Mouse (Mus musculus) intestine, postnatal 0 days (tissue): ENCODE measurements at regions not wholly inside any gene's neighbourhood (a gene's known extent, or its start where the extent isn't known, plus 50 kb on each side); places are given as distances from the start of the nearest gene placed in this dataset.
A peak's percentile ranks its signal among the peaks of the same experiment; 100 is the strongest.
"Not testable (repeated sequence)": the region's sequence is repeated elsewhere in the genome, so short reads cannot be mapped to it uniquely, and the experiment has no call there.

Experiments
- ATAC-seq: fragments of 200-750 bp; cut with Nextera tagmentation; 2 replicates; pipeline ENCODE4 v1.8.0; 2017; ENCODE audit warnings: mild to moderate bottlenecking, moderate TSS enrichment, moderate library complexity
- H3K27ac ChIP-seq: fragments of 300-500 bp; sonication (generic); 2 replicates; pipeline ENCODE4 v1.5.1; 2014; ENCODE audit warnings: mild to moderate bottlenecking, low read depth, low read length, moderate library complexity
- H3K27me3 ChIP-seq: fragments of 300-500 bp; sonication (generic); replicated peaks from 2 replicates; pipeline ENCODE4 v1.6.1; 2014; ENCODE audit warnings: low read length, mixed read lengths; ENCODE audit not compliant: control insufficient read depth, insufficient read depth
- H3K36me3 ChIP-seq: fragments of 300-500 bp; sonication (generic); 2 replicates; pipeline ENCODE4 v1.6.1; 2014; ENCODE audit warnings: mild to moderate bottlenecking, moderate library complexity; ENCODE audit not compliant: control insufficient read depth, insufficient read depth
- H3K4me1 ChIP-seq: fragments of 300-500 bp; sonication (generic); replicated peaks from 2 replicates; pipeline ENCODE4 v1.6.1; 2014; ENCODE audit warnings: antibody characterized with exemption, low read length, mixed read lengths; ENCODE audit not compliant: control insufficient read depth, insufficient read depth
- H3K4me2 ChIP-seq: fragments of 300-500 bp; sonication (generic); replicated peaks from 2 replicates; pipeline ENCODE4 v1.6.1; 2014; ENCODE audit warnings: low read depth, mild to moderate bottlenecking, moderate library complexity
- H3K4me3 ChIP-seq: fragments of 300-500 bp; sonication (generic); 2 replicates; pipeline ENCODE4 v1.5.1; 2014; ENCODE audit warnings: low read depth, low read length
- H3K9ac ChIP-seq: fragments of 300-500 bp; sonication (generic); 2 replicates; pipeline ENCODE4 v1.6.1; 2014; ENCODE audit warnings: mild to moderate bottlenecking, low read depth, low read length
- H3K9me3 ChIP-seq: fragments of 300-500 bp; sonication (generic); 2 replicates; pipeline ENCODE4 v1.6.1; 2016; ENCODE audit warnings: mixed run types; ENCODE audit not compliant: control insufficient read depth
- CTCF ChIP-seq: sonication (generic); IDR thresholded peaks from 2 replicates; pipeline ENCODE4 v1.5.1; 2016; ENCODE audit warnings: low read depth, mild to moderate bottlenecking, control low read depth, antibody characterized with exemption, moderate library complexity
- WGBS: fragments of 180-500 bp; shearing (Covaris S2); extraction: QIAGEN DNeasy Blood & Tissue Kit; methylation state at CpG from one replicate; pipeline ENCODE4 v1.1.7; 2014; 5-methylcytosine and 5-hydroxymethylcytosine counted together

GRCm38 (mm10) chr13:6855199-6856148, 206.9 kb upstream of the Pfkp start:
- Histone ChIP-seq H3K36me3 (no peaks in the 10 kb centered on the region), H3K27ac (no peak overlapping the region), H3K4me1 (no peaks in the 10 kb centered on the region), H3K27me3 (no peaks in the 10 kb centered on the region), H3K9me3 (no peaks in the 10 kb centered on the region), H3K4me3 (no peak overlapping the region), H3K9ac (no peak overlapping the region), H3K4me2 (no peak overlapping the region)
- TF ChIP-seq CTCF, result no peak
- 56% methylated on average over 10 of the region's 10 CpGs for WGBS
- no peak for ATAC-seq

- H3K27ac ChIP-seq, result no peak overlapping the region
- no peaks in the 10 kb centered on the region for H3K4me1 ChIP-seq
- no peak for ATAC-seq
- no peak overlapping the region for H3K9ac ChIP-seq
- H3K27me3 ChIP-seq, result no peaks in the 10 kb centered on the region
- H3K4me3 ChIP-seq, result no peak overlapping the region
- no peak for TF ChIP-seq CTCF
- no peaks in the 10 kb centered on the region for H3K36me3 ChIP-seq
- no peaks in the 10 kb centered on the region for H3K9me3 ChIP-seq
- 81% methylated on average over 5 of the region's 5 CpGs for WGBS
- no peak overlapping the region for H3K4me2 ChIP-seq
These were observed 188.9 kb upstream of the Pfkp start for GRCm38 (mm10) chr13:6837446-6837845.

DNA sequence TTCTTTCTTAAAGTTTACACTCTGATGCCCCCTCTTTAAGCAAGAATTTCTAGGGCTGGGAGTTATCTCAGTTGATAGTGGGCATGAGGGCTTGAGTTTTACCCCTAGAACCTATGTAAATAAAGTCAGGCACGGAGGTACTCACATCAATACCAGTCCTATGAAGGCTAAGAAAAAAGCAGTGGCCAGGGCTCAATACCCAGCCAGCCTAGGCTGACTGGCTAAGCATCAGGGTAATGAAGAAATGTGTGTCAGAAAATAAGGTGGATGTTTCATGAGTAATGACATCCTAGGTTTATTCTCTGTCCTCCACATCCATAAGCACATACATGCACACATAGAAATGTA, 188.5 kb upstream of the Pfkp start:
- ATAC-seq, result no peak
- H3K4me2 ChIP-seq, result no peak overlapping the region
- WGBS, result 41% methylated on average over 1 of the region's 1 CpGs
- H3K36me3 ChIP-seq, result no peaks in the 10 kb centered on the region
- no peak for TF ChIP-seq CTCF
- H3K4me1 ChIP-seq, result no peaks in the 10 kb centered on the region
- H3K9me3 ChIP-seq, result no peaks in the 10 kb centered on the region
- H3K27ac ChIP-seq, result no peak overlapping the region
- H3K27me3 ChIP-seq, result no peaks in the 10 kb centered on the region
- H3K4me3 ChIP-seq, result no peak overlapping the region
- H3K9ac ChIP-seq, result no peak overlapping the region

- Histone ChIP-seq H3K36me3 (no peaks in the 10 kb centered on the region), H3K27me3 (no peaks in the 10 kb centered on the region), H3K9me3 (no peaks in the 10 kb centered on the region), H3K4me2 (no peak overlapping the region), H3K9ac (no peak overlapping the region), H3K4me3 (no peak overlapping the region), H3K27ac (no peak overlapping the region), H3K4me1 (no peaks in the 10 kb centered on the region)
- 0 out of 2 replicates have a peak, but pooled peaks have one; percentile 41 for ATAC-seq
- peak; percentile 93 for TF ChIP-seq CTCF
- WGBS, result 47% methylated on average over 6 of the region's 6 CpGs
These were observed 187.9 kb upstream of the Pfkp start for GRCm38 (mm10) chr13:6836351-6837074.

- H3K27me3 ChIP-seq, result no peaks in the 10 kb centered on the region
- TF ChIP-seq CTCF, result no peak
- H3K4me3 ChIP-seq, result no peak overlapping the region
- no peaks in the 10 kb centered on the region for H3K36me3 ChIP-seq
- ATAC-seq, result no peak
- 66% methylated on average over 1 of the region's 1 CpGs for WGBS
- no peak overlapping the region for H3K4me2 ChIP-seq
- H3K27ac ChIP-seq, result no peak overlapping the region
- H3K4me1 ChIP-seq, result no peaks in the 10 kb centered on the region
- H3K9ac ChIP-seq, result no peak overlapping the region
- no peaks in the 10 kb centered on the region for H3K9me3 ChIP-seq
These were observed 181.3 kb upstream of the Pfkp start for GRCm38 (mm10) chr13:6829882-6830281.

DNA sequence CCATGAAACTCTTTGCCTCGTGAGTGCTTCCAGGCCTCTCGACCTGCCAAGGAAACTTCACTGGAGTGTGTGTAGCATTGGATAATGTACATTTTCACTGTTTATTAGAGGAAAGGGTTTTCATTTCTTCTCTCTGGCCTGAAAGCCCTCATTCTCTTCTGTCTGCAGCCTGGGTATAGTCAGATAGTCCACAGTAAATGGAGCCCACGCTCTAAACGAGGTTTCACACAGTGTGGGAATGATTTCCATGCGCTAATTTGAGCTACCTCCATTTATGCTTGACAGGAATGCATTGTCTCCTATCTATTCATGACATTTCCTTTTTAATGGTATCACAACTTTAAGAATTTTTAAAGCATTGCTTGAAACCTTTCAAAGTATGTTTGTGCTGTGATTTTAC, 180.8 kb upstream of the Pfkp start:
- WGBS, result 89% methylated on average over 5 of the region's 5 CpGs
- Histone ChIP-seq H3K4me2 (no peak overlapping the region), H3K27ac (no peak overlapping the region), H3K4me3 (no peak overlapping the region), H3K36me3 (no peaks in the 10 kb centered on the region), H3K4me1 (no peaks in the 10 kb centered on the region), H3K9ac (no peak overlapping the region), H3K27me3 (no peaks in the 10 kb centered on the region), H3K9me3 (no peaks in the 10 kb centered on the region)
- no peak for ATAC-seq
- TF ChIP-seq CTCF, result no peak

DNA sequence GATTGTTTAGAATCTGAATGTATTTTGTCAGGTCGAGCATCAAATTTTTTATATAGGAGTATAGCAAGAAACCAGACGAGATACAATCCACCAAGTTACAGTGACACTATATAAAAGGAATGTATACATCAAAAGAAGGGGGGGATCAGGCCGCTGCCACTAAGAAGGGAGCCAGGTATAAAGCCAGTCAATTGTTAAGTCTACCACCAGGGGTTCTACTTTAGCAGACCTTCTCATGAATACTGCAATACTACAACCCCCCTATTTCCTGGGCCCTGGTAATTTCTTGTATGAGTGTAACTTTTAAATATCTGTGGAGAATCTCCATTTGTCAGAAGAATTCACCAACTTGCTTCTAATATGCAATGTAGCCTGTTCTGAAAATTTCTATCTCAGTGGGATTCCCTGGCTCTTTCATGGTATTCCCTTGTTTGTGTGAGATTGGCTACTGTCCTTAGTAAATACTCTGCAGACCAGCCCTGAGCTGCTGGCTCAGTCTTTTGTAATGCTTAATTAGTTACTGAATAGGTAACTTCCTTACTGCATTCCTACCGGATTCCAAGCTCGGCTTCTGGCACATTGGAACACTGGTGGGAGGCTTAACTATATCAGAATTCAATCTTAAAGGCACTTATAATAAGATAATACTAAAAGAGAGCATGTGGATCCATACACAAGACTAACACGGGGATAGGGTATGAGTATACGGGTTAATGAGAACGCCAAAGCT, 180.2 kb upstream of the Pfkp start:
- H3K27ac ChIP-seq, H3K9me3 ChIP-seq: not testable (repeated sequence)

More for the DNA sequence above, 180.2 kb upstream of the Pfkp start:
- not testable (repeated sequence) for H3K4me3 ChIP-seq, H3K4me1 ChIP-seq, H3K9ac ChIP-seq, H3K36me3 ChIP-seq, H3K4me2 ChIP-seq, ATAC-seq, H3K27me3 ChIP-seq
- WGBS, result 83% methylated on average over 8 of the region's 8 CpGs
